Mouse (Mus musculus) spleen, adult 12 weeks (tissue): ENCODE measurements around the gene Tmem203.

Experiments used
- DNase-seq: peaks from one replicate; pipeline ENCODE4 v3.0.0; 2022; ENCODE audit warnings: low spot score

Gene Tmem203

GRCm38 (mm10) chr2:25255284-25255779 is at the start of gene Tmem203:
Tmem203 (plus strand) TSS chr2:25255439.
- peak; percentile 93 for DNase-seq

GRCm38 (mm10) chr2:25207593-25207992 is 47.6 kb upstream of the Tmem203 start:
- DNase-seq = no peak

GRCm38 (mm10) chr2:25210686-25211085 is 44.6 kb upstream of the Tmem203 start:
- DNase-seq = peak; percentile 15

GRCm38 (mm10) chr2:25211121-25211670 is 44.0 kb upstream of the Tmem203 start, which contains the start of gene Nelfb:
Nelfb (minus strand) TSS chr2:25211489.
- peak; percentile 81 for DNase-seq

- DNase-seq = no peak
Measured at GRCm38 (mm10) chr2:25213266-25213865, 41.9 kb upstream of the Tmem203 start.

GRCm38 (mm10) chr2:25214444-25214843 is 40.8 kb upstream of the Tmem203 start, which contains the start of gene Stpg3:
Stpg3 (minus strand) TSS chr2:25214637.
- no peak for DNase-seq

GRCm38 (mm10) chr2:25217666-25218065 is 37.6 kb upstream of the Tmem203 start:
- DNase-seq = no peak

GRCm38 (mm10) chr2:25218445-25218844 is 36.8 kb upstream of the Tmem203 start, which contains the start of gene Fam166a:
Fam166a (plus strand) TSS chr2:25218745.
- DNase-seq = no peak

- no peak for DNase-seq
Measured at GRCm38 (mm10) chr2:25221331-25221772, 33.9 kb upstream of the Tmem203 start.

- DNase-seq = peak; percentile 87
Measured at GRCm38 (mm10) chr2:25223681-25224491, 31.4 kb upstream of the Tmem203 start.

- DNase-seq = no peak
Measured at GRCm38 (mm10) chr2:25224492-25224765, 30.8 kb upstream of the Tmem203 start, which contains the start of gene Tubb4b. Tubb4b (minus strand) TSS chr2:25224702.

- DNase-seq = peak; percentile 96
Measured at GRCm38 (mm10) chr2:25224766-25225752, 30.2 kb upstream of the Tmem203 start.

GRCm38 (mm10) chr2:25225811-25226379 is 29.3 kb upstream of the Tmem203 start:
- DNase-seq = no peak

GRCm38 (mm10) chr2:25226864-25227263 is 28.4 kb upstream of the Tmem203 start:
- no peak for DNase-seq

- no peak for DNase-seq
Measured at GRCm38 (mm10) chr2:25227406-25227805, 27.8 kb upstream of the Tmem203 start.

GRCm38 (mm10) chr2:25228431-25228889 is 26.8 kb upstream of the Tmem203 start:
- peak; percentile 80 for DNase-seq

GRCm38 (mm10) chr2:25228995-25229530 is 26.2 kb upstream of the Tmem203 start:
- no peak for DNase-seq

GRCm38 (mm10) chr2:25229582-25229981 is 25.7 kb upstream of the Tmem203 start:
- DNase-seq = no peak

GRCm38 (mm10) chr2:25230581-25230980 is 24.7 kb upstream of the Tmem203 start:
- DNase-seq = no peak

GRCm38 (mm10) chr2:25231038-25231437 is 24.2 kb upstream of the Tmem203 start:
- DNase-seq = no peak

GRCm38 (mm10) chr2:25233421-25233820 is 21.8 kb upstream of the Tmem203 start:
- no peak for DNase-seq
